Mouse (Mus musculus) limb, embryonic 15.5 days (tissue): ENCODE data around the gene Yy2. TPM values are rescaled to one million over a fixed set of nuclear protein-coding genes. Genes with fewer than 3 reads are reported as not detected.

Source experiments
- ATAC-seq: fragments of 200-750 bp; cut with Nextera tagmentation; 2 replicates; pipeline ENCODE4 v1.8.0; 2017; ENCODE audit warnings: low read depth, moderate TSS enrichment; ENCODE audit not compliant: insufficient number of reproducible peaks, low FRiP score, low TSS enrichment
- H3K27ac ChIP-seq: fragments of 300-500 bp; sonication (generic); 2 replicates; pipeline ENCODE4 v1.5.1; 2015; ENCODE audit warnings: moderate library complexity, mild to moderate bottlenecking, inconsistent platforms
- H3K27me3 ChIP-seq: fragments of 300-500 bp; sonication (generic); 2 replicates; pipeline ENCODE4 v1.6.1; 2015; ENCODE audit warnings: inconsistent platforms
- H3K36me3 ChIP-seq: fragments of 300-500 bp; sonication (generic); 2 replicates; pipeline ENCODE4 v1.6.1; 2015; ENCODE audit warnings: inconsistent platforms
- H3K4me1 ChIP-seq: fragments of 300-500 bp; sonication (generic); 2 replicates; pipeline ENCODE4 v1.6.1; 2015; ENCODE audit warnings: inconsistent platforms
- H3K4me2 ChIP-seq: fragments of 300-500 bp; sonication (generic); 2 replicates; pipeline ENCODE4 v1.6.1; 2015; ENCODE audit warnings: mild to moderate bottlenecking, inconsistent platforms
- H3K4me3 ChIP-seq: fragments of 300-500 bp; sonication (generic); 2 replicates; pipeline ENCODE4 v1.5.1; 2015; ENCODE audit warnings: mild to moderate bottlenecking, inconsistent platforms
- H3K9ac ChIP-seq: fragments of 300-500 bp; sonication (generic); 2 replicates; pipeline ENCODE4 v1.6.1; 2015; ENCODE audit warnings: inconsistent platforms
- H3K9me3 ChIP-seq: fragments of 300-500 bp; sonication (generic); 2 replicates; pipeline ENCODE4 v1.6.1; 2016; ENCODE audit warnings: inconsistent platforms
- WGBS: fragments of 180-500 bp; shearing (Covaris S2); methylation state at CpG from one replicate; pipeline ENCODE4 v1.1.7; 2015; 5-methylcytosine and 5-hydroxymethylcytosine counted together
- polyA plus RNA-seq: library from polyadenylated mRNA; unstranded; fragments of >200 nt; fragmentation: Nextera tagmentation; extraction: Ambion mirVana; gene quantifications from 2 replicates; pipeline ENCODE4 v1.2.1, GENCODE M21; 2015

Yy2 gene
- polyA plus RNA-seq, 1 experiment from 2014 or later, result 1.5 TPM

DNA sequence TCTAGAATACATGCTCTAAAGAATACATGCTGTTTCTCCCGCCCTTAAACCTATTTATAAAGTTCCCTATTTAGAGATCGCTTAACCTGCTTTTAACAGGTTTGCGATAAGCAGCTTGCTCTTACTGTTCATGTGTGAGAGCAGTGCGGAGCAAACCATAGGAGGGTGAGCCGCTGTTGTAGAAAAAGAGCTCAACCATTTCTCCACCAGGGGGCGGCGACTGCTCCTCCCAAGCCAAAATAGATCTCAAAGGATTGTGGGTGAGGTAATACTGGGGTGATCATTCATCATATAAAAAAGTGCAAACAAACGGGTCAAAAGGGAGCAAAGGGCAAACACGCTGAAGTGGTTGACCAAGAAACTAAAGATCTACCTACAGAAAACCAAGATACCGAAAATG, 5.0 kb downstream of the Yy2 start:
- H3K27ac ChIP-seq, result no peak overlapping the region
- H3K4me3 ChIP-seq, result no peak overlapping the region
- H3K4me2 ChIP-seq, result no peak overlapping the region
- H3K27me3 ChIP-seq, result no peaks in the 10 kb centered on the region
- ATAC-seq, result no peak
- no peaks in the 10 kb centered on the region for H3K4me1 ChIP-seq
- H3K36me3 ChIP-seq, result peaks cover 8% of the 10 kb centered on the region
- WGBS, result 83% methylated on average over 10 of the region's 10 CpGs
- H3K9me3 ChIP-seq, result no peaks in the 10 kb centered on the region
- H3K9ac ChIP-seq, result no peak overlapping the region

GRCm38 (mm10) chrX:157547082-157547481, 21.7 kb downstream of the Yy2 start:
- no peak overlapping the region for H3K4me2 ChIP-seq
- 34% methylated on average over 3 of the region's 3 CpGs for WGBS
- H3K9me3 ChIP-seq, result no peaks in the 10 kb centered on the region
- H3K36me3 ChIP-seq, result no peaks in the 10 kb centered on the region
- no peak for ATAC-seq
- H3K27me3 ChIP-seq, result no peaks in the 10 kb centered on the region
- H3K4me1 ChIP-seq, result no peaks in the 10 kb centered on the region
- no peak overlapping the region for H3K4me3 ChIP-seq
- no peak overlapping the region for H3K27ac ChIP-seq
- H3K9ac ChIP-seq, result no peak overlapping the region

Other genes starting within 250 kb of the Yy2 start
- gene Phex, start 153.7 kb downstream of the Yy2 start, polyA plus RNA-seq, result 3.6 and 4.0 TPM in 2 replicates
- 43.2 and 46.6 TPM in 2 replicates for gene Sms, start 76.7 kb downstream of the Yy2 start, polyA plus RNA-seq
- 19.4 and 20.7 TPM in 2 replicates for gene Mbtps2, start 29.7 kb upstream of the Yy2 start, polyA plus RNA-seq
- gene Smpx, start 129.9 kb upstream of the Yy2 start, polyA plus RNA-seq, result 41.3 and 95.4 TPM in 2 replicates
- 0.46 and 0.87 TPM in 2 replicates for gene Klhl34, start 249.4 kb upstream of the Yy2 start, polyA plus RNA-seq